Mouse (Mus musculus): ENCODE measurements around the gene Slc4a2. TPM values are rescaled to one million over a fixed set of nuclear protein-coding genes. Genes with fewer than 3 reads are reported as not detected.

Gene Slc4a2
- polyA plus RNA-seq, 1 experiment from 2014 or later = 8.3 TPM

GRCm38 (mm10) chr5:24474723-24475261 is 51.2 kb downstream of the Slc4a2 start:
- H3K4me1 ChIP-seq (ENCODE audit: insufficient read depth) = peaks cover 11% of the 10 kb centered on the region
- ATAC-seq = 0 out of 2 replicates have a peak, but pooled peaks have one; percentile 28
- peak; percentile 16; the same call in 1 of the 2 replicates for TF ChIP-seq CTCF (IDR thresholded peaks at IDR 0.05; ENCODE audit: low read depth)
- no peak for TF ChIP-seq EP300 (IDR thresholded peaks at IDR 0.05; ENCODE audit: low read depth)
- no peak overlapping the region for H3K9ac ChIP-seq (replicated peaks)
- H3K9me3 ChIP-seq (ENCODE audit: low read length) = no peaks in the 10 kb centered on the region
- peaks cover 17% of the 10 kb centered on the region for H3K27me3 ChIP-seq (ENCODE audit: insufficient read depth, low read length)
- H3K4me3 ChIP-seq (ENCODE audit: low read depth, low read length) = peak overlapping the region; percentile 39
- 7% methylated on average over 51 of the region's 67 CpGs for WGBS (ENCODE audit: insufficient replicate concordance)
- peak; percentile 36 for DNase-seq
- peaks cover 23% of the 10 kb centered on the region for H3K36me3 ChIP-seq (replicated peaks; ENCODE audit: insufficient read depth, low read length)
- H3K27ac ChIP-seq (ENCODE audit: low read depth) = no peak overlapping the region
- peak overlapping the region; percentile 72 for H3K4me2 ChIP-seq (ENCODE audit: low read depth, low read length)

- no peak overlapping the region for H3K4me2 ChIP-seq (ENCODE audit: low read depth, low read length)
- peaks cover 30% of the 10 kb centered on the region for H3K36me3 ChIP-seq (replicated peaks; ENCODE audit: insufficient read depth, low read length)
- peaks cover 11% of the 10 kb centered on the region for H3K4me1 ChIP-seq (ENCODE audit: insufficient read depth)
- 75% methylated on average over 6 of the region's 6 CpGs for WGBS (ENCODE audit: insufficient replicate concordance)
- peaks cover 17% of the 10 kb centered on the region for H3K27me3 ChIP-seq (ENCODE audit: insufficient read depth, low read length)
- no peak for DNase-seq
- TF ChIP-seq CTCF (IDR thresholded peaks at IDR 0.05; ENCODE audit: low read depth) = no peak
- no peak overlapping the region for H3K9ac ChIP-seq (replicated peaks)
- no peaks in the 10 kb centered on the region for H3K9me3 ChIP-seq (ENCODE audit: low read length)
- ATAC-seq = no peak
- no peak overlapping the region for H3K4me3 ChIP-seq (ENCODE audit: low read depth, low read length)
- no peak overlapping the region for H3K27ac ChIP-seq (ENCODE audit: low read depth)
Measured at GRCm38 (mm10) chr5:24475476-24476241, 52.0 kb downstream of the Slc4a2 start.

GRCm38 (mm10) chr5:24477909-24478308 is 54.3 kb downstream of the Slc4a2 start:
- H3K27ac ChIP-seq (ENCODE audit: low read depth) = no peak overlapping the region
- TF ChIP-seq EP300 (IDR thresholded peaks at IDR 0.05; ENCODE audit: low read depth) (no peak), CTCF (IDR thresholded peaks at IDR 0.05; ENCODE audit: low read depth) (no peak)
- peaks cover 17% of the 10 kb centered on the region for H3K27me3 ChIP-seq (ENCODE audit: insufficient read depth, low read length)
- no peak for DNase-seq
- peaks cover 11% of the 10 kb centered on the region for H3K4me1 ChIP-seq (ENCODE audit: insufficient read depth)
- no peak overlapping the region for H3K9ac ChIP-seq (replicated peaks)
- 82% methylated on average over 9 of the region's 9 CpGs for WGBS (ENCODE audit: insufficient replicate concordance)
- peaks cover 32% of the 10 kb centered on the region for H3K36me3 ChIP-seq (replicated peaks; ENCODE audit: insufficient read depth, low read length)
- H3K4me3 ChIP-seq (ENCODE audit: low read depth, low read length) = no peak overlapping the region
- no peak for ATAC-seq
- no peak overlapping the region for H3K4me2 ChIP-seq (ENCODE audit: low read depth, low read length)
- H3K9me3 ChIP-seq (ENCODE audit: low read length) = no peaks in the 10 kb centered on the region

GRCm38 (mm10) chr5:24481647-24482046 is 58.0 kb downstream of the Slc4a2 start:
- Histone ChIP-seq H3K4me3 (ENCODE audit: low read depth, low read length) (no peak overlapping the region), H3K4me2 (ENCODE audit: low read depth, low read length) (no peak overlapping the region), H3K27me3 (ENCODE audit: insufficient read depth, low read length) (no peaks in the 10 kb centered on the region), H3K4me1 (ENCODE audit: insufficient read depth) (0 out of 2 replicates have a peak, but pooled peaks cover 3% of the 10 kb centered on the region), H3K9ac (replicated peaks) (no peak overlapping the region), H3K36me3 (replicated peaks; ENCODE audit: insufficient read depth, low read length) (peaks cover 34% of the 10 kb centered on the region), H3K27ac (ENCODE audit: low read depth) (no peak overlapping the region), H3K9me3 (ENCODE audit: low read length) (no peaks in the 10 kb centered on the region)
- DNase-seq (peak; percentile 78), ATAC-seq (peak; percentile 18; the same call in 1 of the 2 replicates)
- 4% methylated on average over 3 of the region's 4 CpGs for WGBS (ENCODE audit: insufficient replicate concordance)
- no peak for TF ChIP-seq EP300 (IDR thresholded peaks at IDR 0.05; ENCODE audit: low read depth)
- TF ChIP-seq CTCF (IDR thresholded peaks at IDR 0.05; ENCODE audit: low read depth) = peak; percentile 77

GRCm38 (mm10) chr5:24482247-24483079 is 58.8 kb downstream of the Slc4a2 start:
- ATAC-seq (peak; percentile 75), DNase-seq (peak; percentile 68)
- Histone ChIP-seq H3K27ac (ENCODE audit: low read depth) (peak overlapping the region; percentile 55), H3K9ac (replicated peaks) (0 out of 2 replicates have a peak overlapping the region, but pooled peaks have one; percentile 21), H3K4me1 (ENCODE audit: insufficient read depth) (0 out of 2 replicates have a peak, but pooled peaks cover 3% of the 10 kb centered on the region), H3K27me3 (ENCODE audit: insufficient read depth, low read length) (no peaks in the 10 kb centered on the region), H3K4me2 (ENCODE audit: low read depth, low read length) (peak overlapping the region; percentile 42), H3K4me3 (ENCODE audit: low read depth, low read length) (no peak overlapping the region), H3K9me3 (ENCODE audit: low read length) (no peaks in the 10 kb centered on the region), H3K36me3 (replicated peaks; ENCODE audit: insufficient read depth, low read length) (peaks cover 33% of the 10 kb centered on the region)
- no peak for TF ChIP-seq CTCF (IDR thresholded peaks at IDR 0.05; ENCODE audit: low read depth)
- no peak for TF ChIP-seq EP300 (IDR thresholded peaks at IDR 0.05; ENCODE audit: low read depth)
- WGBS (ENCODE audit: insufficient replicate concordance) = 61% methylated on average over 36 of the region's 41 CpGs

Data from liver, postnatal 0 days (tissue).